Mouse (Mus musculus): ENCODE measurements around the gene Pnkd.

- TF ChIP-seq BHLHE40 (IDR thresholded peaks at IDR 0.05; ENCODE audit: low read depth, low read length), result no peak
- TF ChIP-seq USF2 (conservative IDR thresholded peaks at IDR 0.05; ENCODE audit: low read depth, low read length), result no peak
- TF ChIP-seq EP300 (IDR thresholded peaks at IDR 0.05; ENCODE audit: low read length), result no peak
- TF ChIP-seq CTCF (conservative IDR thresholded peaks at IDR 0.05 in 1 of 2, IDR thresholded peaks at IDR 0.05 in 1 of 2; ENCODE audit: low read depth in 2 of 2, low read length in 2 of 2), result no peak
- TF ChIP-seq ELF1 (IDR thresholded peaks at IDR 0.05; ENCODE audit: low read depth, low read length), result no peak
- no peak for TF ChIP-seq MAX (IDR thresholded peaks at IDR 0.05; ENCODE audit: low read length)
- TF ChIP-seq POLR2A (IDR thresholded peaks at IDR 0.05; ENCODE audit: low read depth, low read length), result no peak
- no peak for TF ChIP-seq MAFK (IDR thresholded peaks at IDR 0.05; ENCODE audit: insufficient replicate concordance, low read length)
- no peak for TF ChIP-seq CHD2 (IDR thresholded peaks at IDR 0.05; ENCODE audit: low read length)
- TF ChIP-seq TCF12 (IDR thresholded peaks at IDR 0.05; ENCODE audit: low read depth, low read length), result no peak
Measured at GRCm38 (mm10) chr1:74384525-74384924, 99.8 kb downstream of the Pnkd start.
